Mouse (Mus musculus) frontal cortex, postnatal 36 days (tissue): ENCODE measurements around the gene Ccdc51.
A peak's percentile ranks its signal among the peaks of the same experiment; 100 is the strongest.

ENCODE experiments used
- DNase-seq, 2 experiments: peaks; one replicate each; pipeline ENCODE4 v3.0.0; 2022; ENCODE audit warnings: low spot score in 2 of 2

The Ccdc51 gene

GRCm38 (mm10) chr9:109096856-109097255, 14.6 kb downstream of the Ccdc51 start:
- no peak for DNase-seq

DNA sequence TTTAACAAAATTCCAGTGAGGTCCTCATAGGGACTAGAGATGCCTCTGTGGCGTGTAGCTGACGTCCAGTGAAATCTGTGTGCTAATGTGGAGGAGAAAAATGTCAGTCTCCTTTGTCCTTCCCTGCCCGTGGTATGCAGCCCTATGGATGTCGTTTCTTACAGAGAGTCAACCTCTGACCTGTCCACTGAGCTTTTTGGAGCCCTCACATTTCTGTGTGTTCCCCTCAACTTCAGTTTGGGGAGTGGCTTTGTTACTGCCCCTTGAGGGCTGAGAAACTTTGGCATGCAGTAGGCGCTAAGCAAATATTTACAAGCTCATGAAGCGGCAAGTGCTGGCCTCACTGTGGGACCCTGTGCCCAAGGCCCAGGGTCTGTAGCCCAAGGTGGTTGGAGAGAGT, 15.0 kb downstream of the Ccdc51 start:
- no peak for DNase-seq

- peak; percentile 75 to 76 for DNase-seq
These were observed 15.5 kb downstream of the Ccdc51 start for GRCm38 (mm10) chr9:109097831-109098230.

DNA sequence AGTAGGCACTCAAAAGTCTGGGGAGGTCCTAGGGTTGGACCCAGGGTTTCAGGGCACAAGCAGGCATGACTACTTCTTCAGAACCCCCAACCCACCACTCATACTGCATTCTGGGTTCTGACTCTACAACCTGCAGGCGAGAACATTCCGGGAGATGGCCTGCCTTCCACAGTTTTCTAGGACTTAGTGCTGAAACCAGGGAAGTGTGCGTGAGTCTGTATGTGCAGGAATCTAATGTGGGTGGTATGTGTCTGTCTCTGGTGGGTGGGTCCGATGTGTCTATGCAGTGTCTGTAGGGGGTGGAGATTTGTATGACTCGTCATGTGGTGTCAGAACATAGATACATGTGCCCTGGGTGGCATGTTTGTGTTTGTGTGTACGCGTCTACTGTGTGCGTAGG, 16.1 kb downstream of the Ccdc51 start:
- no peak for DNase-seq

DNA sequence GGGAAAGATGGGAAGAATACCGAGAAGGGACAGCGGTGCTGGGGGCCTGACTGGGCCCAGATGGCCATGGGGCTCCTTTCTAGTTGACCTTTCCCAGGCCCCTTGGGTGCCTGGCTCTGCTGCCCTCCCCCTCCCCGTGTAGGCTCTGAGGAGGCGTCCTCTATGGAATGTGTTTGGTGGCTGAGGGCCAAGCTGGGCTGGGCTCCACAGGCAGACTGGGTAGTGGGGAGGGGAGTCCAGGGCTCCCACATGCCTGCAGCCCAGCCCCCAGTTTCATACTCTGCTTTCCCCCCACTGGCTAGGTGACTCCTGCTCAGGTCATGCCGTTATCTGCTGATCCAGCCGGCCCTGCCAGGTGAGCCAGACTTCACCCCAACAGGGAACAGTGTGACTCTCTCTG, 16.7 kb downstream of the Ccdc51 start:
- DNase-seq, result peak in 1 of 2 experiments; percentile 37

DNA sequence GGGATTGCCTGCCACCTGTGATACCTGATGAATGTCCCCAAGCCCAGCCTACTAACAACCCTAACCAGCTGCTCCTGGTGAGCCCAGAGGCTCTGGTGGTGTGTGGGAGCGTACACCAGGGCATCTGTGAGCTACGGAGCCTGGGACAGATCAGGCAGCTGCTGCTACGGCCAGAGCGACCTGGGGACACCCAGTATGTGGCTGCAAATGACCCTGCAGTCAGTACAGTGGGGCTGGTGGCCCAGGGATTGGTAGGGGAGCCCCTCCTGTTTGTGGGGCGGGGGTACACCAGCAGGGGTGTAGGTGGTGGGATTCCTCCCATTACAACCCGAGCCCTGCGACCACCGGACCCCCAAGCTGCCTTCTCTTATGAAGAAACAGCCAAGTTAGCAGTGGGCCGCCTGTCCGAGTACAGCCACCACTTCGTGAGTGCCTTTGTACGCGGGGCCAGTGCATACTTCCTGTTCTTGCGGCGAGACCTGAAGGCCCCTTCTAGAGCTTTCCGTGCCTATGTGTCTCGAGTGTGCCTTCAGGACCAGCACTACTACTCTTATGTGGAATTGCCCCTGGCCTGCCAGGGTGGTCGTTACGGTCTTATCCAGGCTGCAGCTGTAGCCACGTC, 18.1 kb downstream of the Ccdc51 start:
- DNase-seq, result no peak

- no peak for DNase-seq
These were observed 19.7 kb downstream of the Ccdc51 start for GRCm38 (mm10) chr9:109101933-109102445.

DNA sequence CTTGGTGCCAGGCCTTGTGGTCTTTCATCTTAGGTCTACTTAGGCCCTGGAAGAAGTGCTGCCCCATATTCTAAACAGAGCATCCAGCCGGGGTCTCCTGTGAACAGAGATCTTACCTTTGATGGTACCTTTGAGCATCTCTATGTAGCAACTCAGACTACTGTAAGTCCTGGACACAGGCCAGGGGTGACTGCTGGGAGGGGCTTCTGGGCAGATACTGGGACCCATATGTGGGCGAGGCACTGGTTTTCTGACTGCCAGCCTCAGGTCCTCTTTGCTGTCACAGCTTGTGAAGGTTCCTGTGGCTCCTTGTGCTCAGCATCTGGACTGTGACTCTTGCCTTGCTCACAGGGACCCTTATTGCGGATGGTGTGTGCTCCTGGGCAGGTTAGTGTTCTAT, 20.2 kb downstream of the Ccdc51 start:
- no peak for DNase-seq

DNA sequence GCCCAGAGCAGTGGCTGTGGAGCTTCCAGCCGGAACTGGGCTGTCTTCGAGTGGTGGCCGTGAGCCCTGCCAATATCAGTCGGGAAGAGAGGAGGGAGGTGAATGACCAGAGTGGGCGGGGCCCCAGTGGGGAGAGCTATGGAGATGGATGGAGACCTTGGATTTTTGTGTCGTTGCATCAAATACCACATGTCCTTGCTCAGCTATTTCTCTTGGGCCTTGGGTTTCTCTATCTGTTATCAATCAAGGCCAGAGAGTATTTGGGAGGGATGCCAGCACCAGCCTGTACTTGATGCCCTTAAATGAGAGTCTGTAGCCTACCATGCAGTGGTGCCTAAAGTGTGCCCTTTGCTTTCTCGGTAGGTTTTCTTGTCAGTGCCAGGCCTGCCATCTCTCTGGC, 21.0 kb downstream of the Ccdc51 start:
- DNase-seq, result no peak

DNA sequence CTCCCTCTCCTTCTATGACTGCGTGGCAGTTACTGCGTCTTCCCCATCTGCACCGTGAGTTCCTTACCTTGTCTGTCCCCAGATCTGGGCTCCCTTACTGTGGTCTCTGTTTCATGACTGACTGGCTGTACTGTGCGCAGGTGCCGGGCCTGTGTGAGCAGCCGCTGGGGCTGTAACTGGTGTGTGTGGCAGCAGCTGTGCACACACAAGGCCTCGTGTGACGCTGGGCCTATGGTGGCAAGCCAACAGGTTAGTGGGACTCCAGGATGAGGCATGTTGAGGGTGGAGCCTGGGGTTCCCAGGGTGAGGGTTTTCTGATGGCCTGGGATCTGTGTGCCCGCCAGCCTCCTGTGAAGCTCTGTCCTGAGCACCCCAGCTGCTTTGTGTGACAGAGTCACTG, 21.8 kb downstream of the Ccdc51 start:
- no peak for DNase-seq

DNA sequence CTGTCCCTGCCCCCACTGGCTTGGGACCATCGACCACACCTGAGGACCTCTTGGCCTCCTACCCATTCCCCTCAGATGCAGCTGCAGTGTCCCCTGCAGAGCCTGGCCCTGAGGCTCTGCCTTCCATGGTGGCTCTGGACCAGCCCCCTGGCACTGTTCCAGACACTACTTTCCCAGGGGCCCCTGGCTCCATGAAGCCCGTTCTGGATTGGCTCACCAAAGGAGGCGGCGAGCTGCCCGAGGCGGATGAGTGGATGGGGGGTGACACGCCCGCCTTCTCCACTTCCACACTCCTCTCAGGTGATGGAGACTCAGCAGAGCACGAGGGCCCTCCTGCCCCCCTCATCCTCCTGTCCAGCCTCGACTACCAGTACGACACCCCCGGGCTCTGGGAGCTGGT, 22.7 kb downstream of the Ccdc51 start:
- DNase-seq, result peak in 1 of 2 experiments; percentile 49

- DNase-seq, result no peak
These were observed 23.4 kb downstream of the Ccdc51 start for GRCm38 (mm10) chr9:109105648-109106047.

DNA sequence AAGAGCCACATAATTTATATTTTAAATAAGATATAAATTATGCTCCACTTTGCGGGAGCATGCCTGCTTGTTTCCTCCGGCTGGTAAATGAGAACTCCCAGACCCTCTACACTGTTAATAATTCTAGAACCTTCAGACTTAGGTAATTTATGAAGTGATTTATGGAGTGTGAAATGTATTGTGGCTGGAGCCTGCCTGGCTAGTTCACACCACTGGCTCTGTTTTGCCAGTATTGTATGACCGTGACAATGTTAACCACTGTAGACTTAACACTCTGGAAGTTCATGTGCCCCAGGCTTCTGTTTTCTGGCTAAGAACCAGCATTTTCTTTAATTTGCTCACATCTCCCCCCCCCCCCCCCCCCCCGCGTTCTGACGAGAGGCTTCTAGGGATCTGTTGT, 25.0 kb downstream of the Ccdc51 start:
- no peak for DNase-seq

- DNase-seq, result no peak
These were observed 27.9 kb downstream of the Ccdc51 start for GRCm38 (mm10) chr9:109110240-109110639.

DNA sequence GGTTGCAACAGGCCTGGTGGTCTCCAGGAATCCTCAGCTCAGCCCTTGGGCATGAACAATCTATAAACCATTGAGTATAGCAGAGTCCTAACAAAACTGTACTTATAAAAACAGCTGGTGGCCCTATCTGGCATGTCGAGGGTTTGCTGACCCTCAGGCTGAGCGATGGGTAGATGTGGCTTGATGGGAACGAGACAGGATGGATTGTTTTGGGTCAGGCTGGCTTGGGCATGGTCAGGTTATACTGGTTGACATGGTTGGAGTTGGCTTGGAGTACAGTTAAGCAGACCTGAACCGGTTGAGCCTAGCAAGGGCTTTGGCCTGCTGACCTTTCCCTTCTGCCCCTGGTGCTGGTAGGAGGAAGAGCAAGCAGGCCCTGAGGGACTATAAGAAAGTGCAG, 28.8 kb downstream of the Ccdc51 start:
- DNase-seq, result no peak

DNA sequence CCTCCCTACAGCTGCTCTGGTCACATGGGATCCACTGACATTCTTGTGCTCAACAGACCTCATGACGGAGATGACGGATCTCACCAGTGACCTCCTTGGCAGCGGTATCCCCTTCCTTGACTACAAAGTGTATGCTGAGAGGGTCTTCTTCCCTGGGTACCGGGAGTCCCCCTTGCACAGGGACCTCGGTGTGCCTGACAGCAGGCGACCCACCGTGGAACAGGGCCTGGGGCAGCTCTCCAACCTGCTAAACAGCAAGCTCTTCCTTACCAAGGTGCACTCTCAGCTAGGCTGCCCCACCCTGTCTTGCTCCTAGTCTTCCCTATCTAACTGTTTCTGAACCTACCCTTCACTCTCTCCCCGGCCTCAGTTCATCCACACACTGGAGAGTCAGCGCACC, 29.3 kb downstream of the Ccdc51 start:
- DNase-seq, result no peak

DNA sequence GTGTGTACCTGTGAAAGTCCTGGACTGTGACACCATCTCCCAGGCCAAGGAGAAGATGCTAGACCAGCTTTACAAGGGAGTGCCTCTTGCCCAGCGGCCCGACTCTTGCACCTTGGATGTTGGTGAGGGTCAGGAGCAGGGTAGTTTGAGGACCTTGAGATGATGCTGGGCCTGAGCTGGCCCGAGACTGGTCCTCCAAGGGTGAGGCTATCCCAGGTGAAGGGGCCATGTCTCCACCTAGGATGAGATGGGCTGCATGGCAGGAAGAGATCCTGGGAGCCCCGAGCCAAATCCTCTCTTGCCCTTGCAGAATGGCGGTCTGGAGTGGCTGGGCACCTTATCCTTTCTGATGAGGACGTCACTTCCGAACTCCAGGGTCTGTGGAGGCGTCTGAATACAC, 31.0 kb downstream of the Ccdc51 start:
- DNase-seq, result no peak

DNA sequence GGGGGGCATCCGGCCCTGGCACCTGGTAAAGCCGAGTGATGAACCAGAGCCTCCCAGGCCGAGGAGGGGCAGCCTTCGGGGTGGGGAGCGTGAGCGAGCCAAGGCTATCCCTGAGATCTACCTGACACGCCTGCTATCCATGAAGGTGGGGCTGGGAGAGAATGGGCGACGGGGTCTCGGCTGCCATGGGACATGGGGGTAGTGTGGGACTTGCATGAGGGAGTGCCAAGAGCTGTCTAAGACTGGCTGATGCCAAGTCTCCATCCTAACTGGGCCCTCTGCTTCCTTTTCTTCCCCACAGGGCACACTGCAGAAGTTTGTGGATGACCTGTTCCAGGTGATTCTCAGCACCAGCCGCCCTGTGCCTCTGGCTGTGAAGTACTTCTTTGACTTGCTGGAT, 32.0 kb downstream of the Ccdc51 start:
- DNase-seq, result no peak

GRCm38 (mm10) chr9:109114871-109115270, 32.6 kb downstream of the Ccdc51 start:
- DNase-seq, result no peak

DNA sequence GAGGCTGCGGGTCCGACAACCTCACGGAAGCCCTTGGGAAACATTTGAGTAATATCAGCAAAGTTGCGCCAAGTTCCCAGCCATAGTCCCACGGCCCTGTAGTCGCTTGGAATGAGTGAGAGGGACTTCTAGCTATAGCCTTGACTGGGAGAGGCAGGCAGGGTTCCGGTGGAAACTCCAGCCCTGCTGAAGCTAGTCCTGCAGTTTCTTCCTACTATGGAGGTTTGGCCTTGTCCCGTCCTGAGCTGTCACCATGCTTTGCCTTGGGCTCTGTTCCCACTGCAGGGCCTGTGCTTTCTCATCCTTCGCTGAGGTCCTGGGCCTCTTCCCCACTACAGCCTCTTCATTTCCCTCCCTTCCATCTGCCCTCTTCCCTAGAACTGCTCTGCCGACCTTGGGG, 33.9 kb downstream of the Ccdc51 start:
- DNase-seq, result no peak

- DNase-seq, result no peak
These were observed 35.8 kb downstream of the Ccdc51 start for GRCm38 (mm10) chr9:109118106-109118505.

GRCm38 (mm10) chr9:109119571-109119970, 37.3 kb downstream of the Ccdc51 start:
- no peak for DNase-seq

- no peak for DNase-seq
These were observed 38.7 kb downstream of the Ccdc51 start for GRCm38 (mm10) chr9:109120956-109121355.

DNA sequence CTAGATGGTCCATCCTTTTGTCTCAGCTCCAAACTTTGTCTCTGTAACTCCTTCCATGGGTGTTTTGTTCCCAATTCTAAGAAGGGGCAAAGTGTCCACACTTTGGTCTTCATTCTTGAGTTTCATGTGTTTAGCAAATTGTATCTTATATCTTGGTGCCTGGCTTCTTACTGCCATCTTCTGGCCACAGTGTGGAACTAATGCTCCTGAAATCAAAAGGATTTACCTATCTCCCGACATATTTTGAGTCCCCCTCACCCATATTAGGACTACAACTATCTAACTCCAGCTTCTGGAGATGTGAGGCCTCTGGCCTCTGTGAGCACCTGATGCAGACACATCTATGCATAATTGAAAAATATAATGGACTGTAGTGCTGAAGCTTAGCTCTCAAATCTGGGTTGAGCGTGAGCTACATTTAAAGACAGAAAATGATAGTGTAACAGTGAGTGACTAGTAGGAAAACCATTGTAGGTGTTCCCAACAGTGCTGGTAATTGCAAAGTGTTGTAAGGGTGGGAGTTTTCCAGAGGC, 40.3 kb downstream of the Ccdc51 start:
- DNase-seq, result peak in 1 of 2 experiments; percentile 41
